Mouse (Mus musculus) adrenal gland, adult (tissue): ENCODE measurements around the gene E130114P18Rik.

Experiments
- DNase-seq, 2 experiments: peaks; one replicate each; pipeline ENCODE4 v3.0.0; 2022 to 2023; ENCODE audit warnings: low spot score in 1 of 2; ENCODE audit not compliant: inconsistent age in 2 of 2

The E130114P18Rik gene

GRCm38 (mm10) chr4:97615031-97615430, 162.8 kb downstream of the E130114P18Rik start:
- DNase-seq = no peak

- peak in 1 of 2 experiments; percentile 35 for DNase-seq
These were observed 166.5 kb downstream of the E130114P18Rik start for GRCm38 (mm10) chr4:97611251-97611847.

- no peak for DNase-seq
These were observed 167.8 kb downstream of the E130114P18Rik start for GRCm38 (mm10) chr4:97609831-97610727.

GRCm38 (mm10) chr4:97609329-97609728, 168.5 kb downstream of the E130114P18Rik start:
- no peak for DNase-seq

- no peak for DNase-seq
These were observed 169.2 kb downstream of the E130114P18Rik start for GRCm38 (mm10) chr4:97608728-97609127.

GRCm38 (mm10) chr4:97608134-97608533, 169.7 kb downstream of the E130114P18Rik start:
- DNase-seq = no peak

- DNase-seq = no peak
These were observed 170.7 kb downstream of the E130114P18Rik start for GRCm38 (mm10) chr4:97607169-97607568.

- DNase-seq = no peak
These were observed 171.4 kb downstream of the E130114P18Rik start for GRCm38 (mm10) chr4:97606524-97606923.

GRCm38 (mm10) chr4:97602579-97602978, 175.3 kb downstream of the E130114P18Rik start:
- peak; percentile 27 to 38 for DNase-seq

- peak; percentile 30 to 42 for DNase-seq
These were observed 176.7 kb downstream of the E130114P18Rik start for GRCm38 (mm10) chr4:97600875-97601835.

- DNase-seq = no peak
These were observed 180.4 kb downstream of the E130114P18Rik start for GRCm38 (mm10) chr4:97597443-97597842.

GRCm38 (mm10) chr4:97596348-97596747, 181.5 kb downstream of the E130114P18Rik start:
- no peak for DNase-seq

- DNase-seq = no peak
These were observed 184.0 kb downstream of the E130114P18Rik start for GRCm38 (mm10) chr4:97593869-97594268.

GRCm38 (mm10) chr4:97589790-97590189, 188.1 kb downstream of the E130114P18Rik start:
- DNase-seq = no peak

- no peak for DNase-seq
These were observed 190.4 kb downstream of the E130114P18Rik start for GRCm38 (mm10) chr4:97587412-97588010.

- no peak for DNase-seq
These were observed 192.7 kb downstream of the E130114P18Rik start for GRCm38 (mm10) chr4:97585170-97585569.

GRCm38 (mm10) chr4:97584445-97585130, 193.3 kb downstream of the E130114P18Rik start:
- no peak for DNase-seq

- no peak for DNase-seq
These were observed 195.0 kb downstream of the E130114P18Rik start for GRCm38 (mm10) chr4:97582796-97583430.

GRCm38 (mm10) chr4:97582064-97582415, 195.8 kb downstream of the E130114P18Rik start:
- DNase-seq = no peak
